Mouse (Mus musculus) kidney, adult 11 months (tissue): Measurements from ENCODE around the gene Ddn.
"Not testable (repeated sequence)": the region's sequence is repeated elsewhere in the genome, so short reads cannot be mapped to it uniquely, and the experiment has no call there.

Source experiments
- DNase-seq: peaks from one replicate; pipeline ENCODE4 v3.0.0; 2022

The Ddn gene

DNA sequence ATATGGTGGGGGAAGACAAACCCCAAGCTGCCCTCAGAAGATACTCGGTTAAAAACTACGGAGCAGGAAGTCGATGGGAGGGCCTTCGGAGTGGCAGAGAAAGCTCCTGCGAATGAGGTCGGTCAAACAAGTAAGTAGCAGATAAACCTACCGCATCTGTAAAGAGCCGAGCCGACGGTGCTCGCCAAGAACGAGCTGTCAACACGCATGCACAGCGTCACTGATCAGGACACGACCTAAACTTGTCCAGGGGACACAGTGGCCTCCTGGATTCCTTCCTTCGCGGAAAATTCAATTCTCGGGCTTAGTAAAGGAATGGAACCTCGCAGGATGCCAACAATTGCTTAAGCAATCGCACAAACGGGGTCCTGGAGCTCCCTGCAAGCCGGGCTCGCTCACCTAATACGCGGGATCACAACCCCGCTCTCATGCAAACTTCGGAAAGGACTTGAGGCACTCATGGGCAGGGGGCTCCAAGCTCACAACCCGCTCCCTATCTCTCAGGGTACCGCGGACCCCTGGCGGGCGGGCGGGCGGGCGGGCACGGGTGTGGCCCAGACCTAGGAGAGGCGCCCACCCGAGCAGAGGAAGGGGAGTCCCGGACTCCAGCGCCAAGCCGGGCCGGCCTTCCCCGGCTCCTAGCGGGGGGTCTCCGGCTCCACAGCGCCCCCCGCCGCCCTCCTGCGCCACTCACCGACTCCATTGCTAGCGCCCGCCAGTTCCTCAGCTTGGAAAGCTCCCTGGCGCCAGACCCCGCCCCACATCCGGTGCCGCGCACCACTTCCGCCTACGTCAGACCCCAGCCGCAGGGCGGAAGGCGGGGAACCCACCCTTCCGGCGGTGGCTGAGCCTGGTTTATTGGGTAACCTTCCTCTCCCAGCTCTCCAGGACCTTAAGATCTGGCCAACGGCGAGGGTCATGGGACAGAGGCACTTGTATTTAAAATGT is 21.7 kb upstream of the Ddn start, which contains the start of gene Prkag1:
Gene Prkag1, minus strand, starts transcription at position 786 of the 948 bp plus-strand sequence.
- peak; percentile 95 for DNase-seq

DNA sequence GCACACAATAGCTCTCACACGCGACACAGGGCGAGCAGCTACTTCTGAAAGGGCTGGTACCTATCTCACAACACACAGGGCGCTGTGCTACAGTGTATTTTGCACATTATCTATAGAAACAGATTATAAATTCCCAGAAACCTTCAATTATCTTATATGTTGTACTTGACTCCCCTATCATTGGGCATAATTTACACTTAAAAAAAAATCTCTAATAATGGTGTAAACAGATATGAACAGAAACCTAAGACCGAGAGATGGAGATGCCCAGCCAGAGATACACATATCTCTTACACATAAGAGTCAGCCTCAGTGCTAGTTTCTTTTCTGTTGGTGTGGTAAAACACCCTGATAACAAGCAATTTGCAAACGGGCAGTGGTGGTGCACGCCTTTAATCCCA is 18.3 kb upstream of the Ddn start:
- no peak for DNase-seq

DNA sequence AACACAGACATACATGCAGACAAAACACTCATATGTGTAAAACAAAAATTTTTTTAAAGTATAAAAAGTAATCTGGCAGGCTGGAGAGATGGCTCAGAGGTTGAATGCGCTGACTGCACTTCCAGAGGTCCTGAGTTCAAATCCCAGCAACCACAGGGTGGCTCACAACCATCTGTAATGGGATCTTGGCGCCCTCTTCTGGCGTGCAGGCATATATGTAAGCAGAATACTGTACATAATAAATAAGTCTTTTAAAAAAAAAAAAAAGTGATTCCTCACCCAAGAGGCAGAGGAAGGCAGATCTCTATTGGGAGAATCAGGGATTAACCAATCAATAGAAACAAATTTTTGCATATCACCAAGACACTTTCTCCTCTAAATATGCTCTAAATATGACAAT is 14.1 kb upstream of the Ddn start:
- no peak for DNase-seq

DNA sequence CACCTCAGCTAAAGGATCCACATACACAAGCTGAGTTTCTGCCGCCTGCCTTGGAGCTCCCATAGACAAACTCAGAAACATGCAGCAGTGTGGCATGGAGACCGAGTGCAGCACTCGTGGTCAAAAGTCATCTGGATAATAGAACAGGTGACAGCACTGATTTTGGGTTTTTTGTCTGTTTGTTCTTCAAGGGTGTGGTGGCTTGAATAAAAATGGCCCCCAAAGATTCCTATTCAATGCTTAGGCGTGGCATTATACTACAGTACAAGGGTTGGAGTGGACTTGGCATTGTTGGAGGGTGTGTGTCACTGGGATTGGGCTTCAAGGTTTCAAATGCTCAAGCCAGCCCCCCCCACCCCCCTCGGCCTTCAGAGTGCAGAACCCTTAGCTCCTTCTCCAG is 12.9 kb upstream of the Ddn start:
- no peak for DNase-seq

DNA sequence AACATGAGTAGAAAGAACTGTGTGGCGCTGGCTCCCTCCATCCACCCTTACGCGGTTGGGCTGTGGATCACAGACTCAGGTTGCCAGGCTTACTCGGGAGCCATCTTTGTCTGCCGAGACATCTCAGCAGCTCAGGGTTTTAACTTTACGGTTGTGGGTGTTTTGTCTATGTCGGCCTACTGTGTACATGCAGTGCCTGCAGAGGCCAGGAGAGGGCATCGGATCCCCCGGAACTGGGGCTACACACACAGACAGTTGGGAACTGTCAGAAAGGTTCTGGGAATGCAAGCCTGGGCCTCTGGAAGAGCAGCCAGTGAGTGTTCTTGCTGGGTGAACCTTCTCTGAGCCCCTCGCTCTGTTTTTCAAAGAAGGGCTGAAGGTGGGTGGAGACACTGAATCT is 12.1 kb upstream of the Ddn start:
- no peak for DNase-seq

DNA sequence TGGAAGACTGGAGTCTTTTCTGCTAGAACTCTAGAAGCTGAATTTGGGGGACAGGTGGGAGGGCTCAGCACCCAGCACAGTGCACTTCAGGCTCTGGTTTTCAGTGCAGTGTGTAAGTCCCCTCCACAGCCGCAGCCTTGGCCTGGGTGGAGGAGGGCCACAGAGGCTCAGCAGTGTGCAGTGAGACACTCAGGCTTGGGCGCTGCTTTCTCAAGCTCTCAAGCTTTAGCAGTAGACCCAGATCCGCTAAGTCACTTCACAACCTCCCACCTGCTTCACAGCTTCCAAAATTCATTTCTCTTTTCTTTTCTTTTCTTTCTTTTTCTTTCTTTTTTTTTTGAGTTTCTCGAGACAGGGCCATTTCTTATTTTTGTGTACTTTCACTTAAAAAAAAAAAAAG is 11.6 kb upstream of the Ddn start:
- no peak for DNase-seq

DNA sequence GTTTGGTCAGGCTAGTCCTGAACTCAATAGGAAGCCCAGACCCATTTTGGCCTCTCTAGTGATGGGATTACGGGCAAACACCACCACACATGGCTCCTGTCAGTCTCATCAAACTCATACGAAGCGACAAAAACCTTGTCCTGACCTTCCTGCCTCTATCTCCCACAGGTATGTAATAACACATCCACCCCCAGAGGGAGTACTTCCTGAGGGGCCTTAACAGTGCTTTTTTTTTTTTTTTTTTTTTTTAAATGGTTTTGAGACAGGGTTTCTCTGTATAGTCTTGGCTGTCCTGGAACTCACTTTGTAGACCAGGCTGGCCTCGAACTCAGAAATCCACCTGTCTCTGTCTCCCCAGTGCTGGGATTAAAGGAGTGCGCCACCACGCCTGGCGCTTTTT is 8.9 kb upstream of the Ddn start:
- DNase-seq: no peak

DNA sequence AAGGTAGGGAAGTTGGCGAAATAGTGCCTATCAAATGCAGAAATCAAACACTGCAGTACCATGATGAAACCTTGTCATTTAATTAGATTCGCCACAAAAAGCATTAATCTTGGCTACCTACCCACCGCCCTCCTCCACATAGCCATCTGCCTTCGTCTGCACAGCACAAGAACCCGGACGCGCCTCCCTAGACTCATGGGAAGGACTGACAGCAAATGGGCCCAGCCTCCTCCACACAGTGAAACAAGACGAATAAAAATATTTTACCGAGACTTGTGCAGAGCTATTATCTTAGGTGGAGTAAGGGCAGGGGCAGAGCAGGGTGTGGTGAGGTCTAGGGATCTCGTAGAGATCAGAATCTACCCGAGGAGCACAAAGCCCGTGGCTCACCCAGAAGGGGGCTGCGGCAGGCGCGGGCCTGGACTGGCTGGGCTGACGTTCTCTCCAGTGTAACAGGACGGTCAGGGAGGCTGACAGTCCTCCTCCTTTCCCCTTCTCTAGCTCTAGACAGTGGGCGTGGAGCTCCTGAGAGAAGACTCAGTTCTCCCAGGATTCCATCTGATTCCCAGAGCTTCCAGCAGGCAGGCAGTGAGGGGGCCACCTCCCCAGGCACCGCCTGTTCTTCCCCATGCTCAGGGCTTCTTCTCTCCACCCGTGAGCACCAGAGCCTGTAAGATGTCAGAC is 3.6 kb upstream of the Ddn start:
- no peak for DNase-seq

DNA sequence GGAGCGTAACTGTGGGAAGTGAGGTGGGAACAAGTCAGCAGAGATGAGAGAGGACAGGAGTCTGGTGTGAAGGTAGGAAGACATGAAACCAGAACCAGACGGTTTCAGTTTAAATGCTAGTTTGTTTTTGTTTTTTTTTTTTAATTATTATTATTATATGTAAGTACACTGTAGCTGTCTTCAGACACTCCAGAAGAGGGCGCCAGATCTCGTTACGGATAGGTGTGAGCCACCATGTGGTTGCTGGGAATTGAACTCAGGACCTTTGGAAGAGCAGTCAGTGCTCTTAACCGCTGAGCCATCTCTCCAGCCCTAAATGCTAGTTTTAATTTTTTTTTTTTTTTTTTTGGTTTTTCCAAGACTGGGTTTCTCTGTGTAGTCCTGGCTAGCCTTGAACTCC is 922 bp upstream of the Ddn start:
- DNase-seq: not testable (repeated sequence)

DNA sequence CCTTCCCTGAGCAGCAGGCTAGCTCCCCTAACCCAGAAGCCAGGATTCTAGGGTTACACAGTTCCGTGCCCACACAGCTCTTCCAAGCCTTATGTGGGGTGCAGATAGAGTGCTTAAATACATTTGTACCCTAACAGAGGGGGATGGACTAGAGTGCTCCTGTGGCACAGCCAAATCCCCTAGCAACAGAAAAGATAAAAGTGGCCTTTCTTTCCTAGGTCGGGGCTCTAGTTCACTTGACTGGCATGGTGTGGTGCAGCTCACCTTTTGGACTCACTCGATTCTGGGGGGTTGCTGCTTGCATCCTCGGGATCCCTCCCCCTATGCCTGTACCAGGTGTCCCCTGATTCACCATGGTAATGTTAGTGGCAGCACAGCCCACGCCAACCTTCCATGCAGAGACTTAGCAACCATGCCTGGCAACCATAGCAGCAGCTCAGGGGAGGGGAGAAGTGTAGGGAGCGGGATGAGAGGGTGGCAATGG is 597 bp downstream of the Ddn start:
- DNase-seq: no peak

DNA sequence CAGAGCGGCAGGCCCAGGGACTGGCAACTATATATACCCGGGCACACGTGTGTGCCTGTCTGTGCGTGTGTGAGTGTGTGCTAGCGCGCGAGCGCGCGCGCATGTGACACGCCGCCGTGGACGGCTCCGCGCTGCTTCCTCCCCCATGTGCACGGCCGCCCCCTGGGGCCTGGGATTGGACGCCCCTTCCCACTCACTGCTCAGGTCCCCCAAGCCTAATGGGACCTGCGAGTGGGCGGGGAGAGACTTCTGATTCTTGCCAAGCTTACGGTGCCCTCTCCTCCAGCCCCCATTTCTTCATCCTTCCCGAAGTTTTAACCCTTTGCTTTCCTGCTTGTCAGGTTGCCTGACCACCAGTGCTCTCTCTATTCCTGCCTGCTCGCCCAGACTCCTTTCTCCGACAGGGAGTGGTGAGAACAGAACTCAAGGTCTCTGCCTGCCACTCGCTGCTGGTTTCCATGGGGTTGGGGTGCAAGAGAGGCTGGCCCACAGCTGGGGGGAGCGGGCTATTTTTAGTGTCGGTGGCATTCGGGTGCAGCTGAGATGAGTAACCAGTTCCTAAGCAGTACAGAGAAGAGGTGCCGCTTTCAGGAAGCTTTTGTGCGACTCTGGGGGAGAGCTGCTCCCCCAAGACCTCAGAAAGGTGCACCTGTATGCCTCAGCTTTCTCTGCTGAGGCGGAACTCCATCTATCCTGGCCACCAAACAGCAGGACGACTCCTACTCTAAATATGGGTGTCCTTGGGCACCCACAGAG is 1.2 kb downstream of the Ddn start:
- no peak for DNase-seq

DNA sequence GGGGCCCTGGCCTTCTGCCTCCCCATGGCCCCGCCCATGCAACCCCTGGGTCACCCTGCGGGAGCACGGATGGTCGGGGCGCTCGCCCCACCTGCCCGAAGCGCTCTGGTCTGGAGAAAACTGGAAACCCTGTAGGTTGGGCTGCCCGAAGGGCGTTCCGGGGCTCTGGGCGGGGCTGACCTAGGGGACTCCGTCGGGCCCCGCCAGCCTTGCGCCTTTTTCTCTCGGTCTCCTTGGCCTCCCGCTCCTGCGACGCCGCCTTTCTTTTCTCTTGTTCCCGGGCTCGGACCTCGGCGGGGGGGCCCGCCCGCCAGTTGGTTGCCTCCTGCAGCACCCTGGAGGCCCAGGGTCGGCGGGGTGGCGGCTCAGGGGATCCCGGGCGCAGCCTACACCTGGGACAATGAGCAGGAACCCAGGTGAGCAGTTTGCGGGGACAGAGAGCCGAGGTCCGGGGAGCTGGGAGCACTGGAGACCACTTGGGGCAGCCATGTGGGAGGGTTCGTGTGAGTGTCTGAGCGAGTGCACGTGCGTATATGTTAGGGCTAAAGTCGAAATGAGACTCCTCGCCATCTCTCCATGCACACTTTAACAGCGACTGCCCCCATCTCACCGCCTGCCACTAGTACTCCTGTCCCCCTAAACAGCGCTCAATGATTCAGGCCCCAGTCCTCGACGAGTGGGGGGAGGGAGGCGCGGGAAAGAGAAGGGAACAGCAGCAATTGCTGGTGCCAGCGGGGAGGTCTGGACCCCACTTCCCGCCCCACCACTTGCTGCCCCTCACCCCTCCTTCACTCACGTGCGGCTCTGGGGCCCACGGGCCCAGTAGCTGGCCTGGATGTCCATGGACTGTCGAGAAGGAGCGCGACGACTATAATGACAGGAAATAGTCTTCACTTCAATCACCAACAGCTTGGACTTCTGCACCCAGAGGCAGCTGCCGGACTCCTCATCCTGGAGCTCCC is 2.2 kb downstream of the Ddn start:
- DNase-seq: peak; percentile 26

DNA sequence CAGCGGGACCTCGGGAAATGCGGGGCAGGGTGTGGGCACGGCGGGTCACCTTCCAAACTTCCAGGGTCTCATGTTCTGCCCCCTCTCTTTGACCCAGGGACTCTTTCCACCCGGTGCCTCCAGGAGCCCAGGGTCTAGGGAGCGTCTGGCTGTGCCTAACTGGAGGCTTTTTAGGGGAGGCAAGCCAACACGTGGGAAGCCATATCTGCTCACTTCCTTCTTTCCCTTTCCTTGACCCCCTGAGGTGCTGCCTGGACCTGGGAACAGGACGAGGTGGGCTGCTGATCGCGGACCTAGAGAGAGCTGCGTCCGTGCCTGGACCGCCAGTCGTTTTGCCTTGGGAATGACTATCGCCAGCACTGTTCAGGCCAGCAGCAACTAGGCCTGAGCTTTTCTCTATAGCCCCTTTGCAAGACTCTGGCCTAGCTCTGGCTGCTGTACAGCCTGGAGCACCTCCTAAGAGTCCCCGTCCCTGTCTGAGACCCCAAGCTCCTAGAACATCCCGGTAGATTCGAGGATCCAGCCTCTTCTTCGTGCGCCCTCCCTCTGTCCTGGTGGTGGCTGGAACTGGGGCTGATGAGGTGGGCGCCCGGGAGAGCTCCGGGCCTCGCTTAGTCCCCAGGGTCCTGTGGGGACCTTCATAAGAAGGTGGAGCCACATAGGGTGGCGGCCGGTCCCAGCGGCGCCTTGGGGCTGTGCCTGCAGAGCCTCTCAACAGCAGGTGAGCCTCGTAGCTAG is 3.0 kb downstream of the Ddn start:
- no peak for DNase-seq

DNA sequence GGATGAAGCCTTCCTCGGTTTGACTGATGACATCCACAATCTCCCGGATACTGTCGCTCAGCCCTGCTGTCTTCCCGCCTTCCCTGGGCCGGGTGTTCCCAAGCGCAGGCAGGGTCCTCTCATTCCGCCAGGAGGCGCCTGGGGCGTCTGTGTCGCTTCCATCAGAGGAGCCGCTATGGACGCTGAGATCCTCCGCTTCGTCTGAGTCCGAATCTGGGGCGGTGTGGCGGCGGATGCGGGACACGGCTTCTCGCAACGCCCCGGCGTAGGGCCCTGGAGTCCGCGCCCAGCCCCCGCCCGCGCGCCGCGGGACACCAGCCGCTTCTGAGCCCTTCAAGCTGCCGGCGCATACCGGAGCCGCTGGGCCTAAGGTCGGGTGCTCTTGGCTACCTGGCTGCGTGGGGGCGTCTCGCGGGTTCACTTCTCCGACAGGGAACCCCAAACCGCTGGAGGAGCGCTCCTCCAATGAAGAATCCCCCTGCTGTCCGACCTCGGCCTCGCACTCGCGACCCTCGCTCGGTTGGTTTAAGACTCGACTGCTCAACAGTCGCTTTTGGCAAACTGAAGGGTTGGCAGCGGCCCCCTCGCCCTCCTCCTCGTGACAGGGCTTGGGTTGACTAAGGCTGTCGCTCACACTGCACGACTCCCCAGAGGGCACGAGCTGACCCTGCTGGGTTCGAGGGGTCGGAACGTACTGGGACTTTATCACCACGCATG is 3.8 kb downstream of the Ddn start:
- DNase-seq: peak; percentile 41

DNA sequence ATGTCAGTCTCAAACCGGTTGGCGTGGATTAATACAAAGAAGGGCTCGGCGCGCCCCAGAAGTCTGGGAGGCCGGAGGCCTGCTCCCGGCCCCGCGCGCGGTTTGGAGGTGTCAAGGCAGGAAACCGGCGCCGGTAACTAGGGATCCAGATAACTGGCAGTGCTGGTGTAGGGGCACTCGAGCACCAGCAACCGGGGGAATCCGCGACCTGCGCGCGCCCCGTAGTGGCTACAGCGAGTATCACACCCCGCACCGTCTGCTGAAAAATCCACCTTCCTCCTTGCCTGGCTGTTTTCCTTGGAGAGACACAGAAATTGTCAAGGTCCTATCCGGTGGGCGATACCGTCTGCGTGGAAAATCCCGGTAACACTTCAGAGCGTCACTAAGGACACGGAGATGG is 5.2 kb downstream of the Ddn start:
- peak; percentile 71 for DNase-seq

DNA sequence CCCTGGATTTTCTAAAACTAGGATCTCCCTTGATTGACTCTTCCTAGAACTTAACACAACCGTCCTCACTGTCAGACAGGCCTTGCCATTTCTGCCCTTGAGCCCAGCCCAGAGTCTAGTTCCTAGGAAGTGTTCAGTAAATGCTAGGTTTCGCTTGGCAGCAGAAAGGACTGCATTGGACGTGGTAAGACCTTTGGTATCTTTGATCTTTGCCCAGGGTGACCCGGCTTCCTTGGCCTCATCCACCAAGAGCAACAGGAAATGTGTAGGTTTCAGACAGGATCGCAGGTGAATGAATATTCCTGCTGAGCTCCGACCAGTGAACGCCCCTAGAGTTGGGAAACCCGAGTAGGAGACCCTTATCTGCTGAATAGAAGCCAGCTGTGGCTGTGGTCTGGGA is 6.4 kb downstream of the Ddn start:
- peak; percentile 57 for DNase-seq

DNA sequence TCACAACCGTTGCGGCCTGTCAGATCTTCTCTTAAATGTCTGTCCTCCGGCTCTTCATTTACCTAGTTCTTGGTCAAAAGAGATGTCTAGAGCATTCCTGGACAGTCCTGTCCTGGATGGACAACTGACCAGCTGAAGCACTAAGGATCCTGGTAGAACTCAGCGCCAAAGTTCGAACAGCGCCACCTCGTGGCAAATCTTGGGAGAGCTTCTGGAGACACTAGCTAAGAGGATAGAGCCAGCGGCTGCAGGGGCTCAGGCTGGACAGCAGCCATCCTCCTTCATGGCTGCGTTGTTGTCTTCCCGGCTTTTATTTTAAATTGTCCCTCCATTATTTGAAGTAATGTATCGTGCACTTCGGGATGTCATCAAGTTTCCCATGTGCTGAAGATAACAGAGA is 9.9 kb downstream of the Ddn start:
- DNase-seq: peak; percentile 50

DNA sequence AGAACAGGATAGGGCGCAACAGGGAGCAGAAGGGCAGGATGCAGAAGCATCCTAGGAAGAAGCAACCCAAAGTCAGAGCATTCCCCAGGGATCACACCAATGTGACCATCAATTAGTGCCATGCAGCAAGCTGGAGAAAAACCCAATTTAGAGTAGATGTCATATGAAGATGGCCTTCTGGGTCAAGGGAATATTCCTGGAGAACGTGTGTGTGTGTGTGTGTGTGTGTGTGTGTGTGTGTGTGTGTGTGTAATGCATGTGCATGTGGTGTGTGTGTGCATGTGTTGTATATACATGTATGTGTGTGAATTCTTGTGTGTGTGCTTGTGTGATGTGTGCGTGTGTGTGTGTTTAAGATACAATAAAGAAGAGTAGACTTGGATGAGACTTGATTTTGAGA is 10.4 kb downstream of the Ddn start:
- no peak for DNase-seq

DNA sequence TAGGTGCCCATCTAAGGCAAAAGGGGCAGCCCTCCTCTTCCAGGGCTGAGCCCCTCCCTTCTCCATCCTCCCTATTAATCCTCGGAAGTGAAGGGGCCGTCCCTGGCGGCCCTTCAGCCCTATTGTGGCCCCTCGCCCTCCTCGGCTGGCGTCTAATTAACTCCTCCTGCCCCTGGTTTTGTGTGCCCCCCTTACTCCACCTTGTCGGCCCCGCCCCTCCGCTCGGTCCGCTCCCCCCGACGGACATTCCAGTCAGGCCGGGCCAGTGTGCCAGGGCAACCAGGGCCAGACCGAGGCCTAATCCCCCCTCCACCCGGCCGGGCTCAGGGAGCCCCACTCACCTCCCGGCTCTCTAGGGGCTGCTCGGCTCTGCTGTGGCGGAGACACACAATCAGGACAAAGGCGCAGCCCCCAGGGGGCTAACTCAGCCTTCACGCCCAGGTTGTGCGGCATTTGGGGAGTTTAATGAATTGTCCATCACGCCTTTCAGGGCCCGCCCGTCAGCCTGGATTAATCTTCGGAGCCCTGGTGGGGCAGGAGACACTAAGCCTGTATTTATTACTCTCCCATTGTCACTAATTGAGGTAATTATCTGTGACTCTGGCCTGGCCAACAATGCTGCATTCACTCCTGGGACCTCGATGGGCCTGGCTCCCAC is 11.3 kb downstream of the Ddn start:
- DNase-seq: no peak
